Mouse (Mus musculus): ENCODE measurements around the gene Ak4. TPM values are rescaled to one million over a fixed set of nuclear protein-coding genes. Genes with fewer than 3 reads are reported as not detected.

Gene Ak4
- polyA plus RNA-seq, 1 experiment from 2014 or later = 5.9 TPM

GRCm38 (mm10) chr4:101422996-101423395 is 3.9 kb downstream of the Ak4 start:
- no peak overlapping the region for H3K9ac ChIP-seq
- 0 out of 2 replicates have a peak, but pooled peaks cover 6% of the 10 kb centered on the region for H3K27me3 ChIP-seq (ENCODE audit: insufficient read depth, low read length)
- 0 out of 2 replicates have a peak, but pooled peaks cover 4% of the 10 kb centered on the region for H3K4me1 ChIP-seq (ENCODE audit: insufficient read depth)
- H3K9me3 ChIP-seq (ENCODE audit: low read depth, low read length) = no peaks in the 10 kb centered on the region
- no peak for DNase-seq
- no peak for TF ChIP-seq CTCF (IDR thresholded peaks at IDR 0.05; ENCODE audit: low read depth)
- 82% methylated on average over 9 of the region's 10 CpGs for WGBS
- no peak for ATAC-seq (ENCODE audit: insufficient read depth)
- no peaks in the 10 kb centered on the region for H3K36me3 ChIP-seq (ENCODE audit: insufficient read depth)
- H3K4me2 ChIP-seq = no peak overlapping the region
- no peak overlapping the region for H3K27ac ChIP-seq (ENCODE audit: low read depth)
- H3K4me3 ChIP-seq (ENCODE audit: low read depth, low read length) = no peak overlapping the region

DNA sequence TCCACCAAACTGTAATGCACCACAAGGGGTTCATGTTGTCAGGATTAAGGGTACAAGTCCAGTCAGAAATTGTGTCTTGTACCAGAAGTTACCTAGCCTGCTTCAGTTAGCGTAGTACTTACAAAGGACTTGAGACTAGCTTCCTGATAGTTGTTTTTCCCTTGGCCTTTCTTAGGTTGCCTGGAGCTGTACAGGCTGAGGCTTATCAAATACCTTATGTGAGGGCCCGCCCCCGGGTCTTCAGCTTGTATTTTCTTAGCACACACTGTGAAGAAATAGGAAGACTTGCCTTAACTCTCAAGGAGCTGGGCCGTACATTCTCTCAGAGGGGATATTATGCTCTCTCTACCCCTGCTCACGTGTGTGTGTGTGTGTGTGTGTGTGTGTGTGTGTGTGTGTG is 4.5 kb downstream of the Ak4 start:
- 0 out of 2 replicates have a peak, but pooled peaks cover 6% of the 10 kb centered on the region for H3K27me3 ChIP-seq (ENCODE audit: insufficient read depth, low read length)
- ATAC-seq (ENCODE audit: insufficient read depth) (no peak), DNase-seq (no peak)
- 0 out of 2 replicates have a peak, but pooled peaks cover 4% of the 10 kb centered on the region for H3K4me1 ChIP-seq (ENCODE audit: insufficient read depth)
- no peak overlapping the region for H3K9ac ChIP-seq
- no peaks in the 10 kb centered on the region for H3K36me3 ChIP-seq (ENCODE audit: insufficient read depth)
- H3K4me3 ChIP-seq (ENCODE audit: low read depth, low read length) = no peak overlapping the region
- 74% methylated on average over 5 of the region's 5 CpGs for WGBS
- no peak for TF ChIP-seq CTCF (IDR thresholded peaks at IDR 0.05; ENCODE audit: low read depth)
- H3K27ac ChIP-seq (ENCODE audit: low read depth) = no peak overlapping the region
- no peak overlapping the region for H3K4me2 ChIP-seq
- no peaks in the 10 kb centered on the region for H3K9me3 ChIP-seq (ENCODE audit: low read depth, low read length)

GRCm38 (mm10) chr4:101424495-101424894 is 5.4 kb downstream of the Ak4 start:
- Histone ChIP-seq H3K9me3 (ENCODE audit: low read depth, low read length) (no peaks in the 10 kb centered on the region), H3K27ac (ENCODE audit: low read depth) (no peak overlapping the region), H3K4me3 (ENCODE audit: low read depth, low read length) (no peak overlapping the region), H3K9ac (no peak overlapping the region), H3K36me3 (ENCODE audit: insufficient read depth) (no peaks in the 10 kb centered on the region), H3K27me3 (ENCODE audit: insufficient read depth, low read length) (0 out of 2 replicates have a peak, but pooled peaks cover 6% of the 10 kb centered on the region), H3K4me2 (no peak overlapping the region), H3K4me1 (ENCODE audit: insufficient read depth) (0 out of 2 replicates have a peak, but pooled peaks cover 4% of the 10 kb centered on the region)
- ATAC-seq (ENCODE audit: insufficient read depth) (no peak), DNase-seq (no peak)
- 71% methylated on average over 3 of the region's 3 CpGs for WGBS
- no peak for TF ChIP-seq CTCF (IDR thresholded peaks at IDR 0.05; ENCODE audit: low read depth)

DNA sequence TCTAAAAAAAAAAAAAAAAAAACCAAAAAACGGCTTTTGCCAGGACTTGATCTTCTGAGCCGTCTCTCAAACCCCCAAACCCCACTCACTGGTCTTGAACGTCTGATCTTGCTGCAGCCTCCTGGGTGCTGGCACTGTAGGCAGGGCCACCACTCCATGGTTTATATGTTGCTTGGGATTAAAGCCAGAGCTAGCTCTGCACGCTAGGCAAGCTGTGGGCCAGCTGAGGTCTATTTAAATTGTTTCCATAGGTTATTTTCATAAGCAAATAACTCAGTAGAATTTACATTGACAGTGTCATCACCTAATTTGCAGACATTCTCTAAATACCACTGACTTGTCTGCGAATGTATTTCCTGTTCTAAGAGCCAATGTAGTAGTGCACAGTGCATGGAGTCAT is 6.0 kb downstream of the Ak4 start:
- 31% methylated on average over 5 of the region's 5 CpGs for WGBS
- peak; percentile 52 for DNase-seq
- TF ChIP-seq CTCF (IDR thresholded peaks at IDR 0.05; ENCODE audit: low read depth) = no peak
- H3K9ac ChIP-seq = no peak overlapping the region
- no peak overlapping the region for H3K4me3 ChIP-seq (ENCODE audit: low read depth, low read length)
- H3K27me3 ChIP-seq (ENCODE audit: insufficient read depth, low read length) = 0 out of 2 replicates have a peak, but pooled peaks cover 6% of the 10 kb centered on the region
- H3K4me1 ChIP-seq (ENCODE audit: insufficient read depth) = 0 out of 2 replicates have a peak, but pooled peaks cover 4% of the 10 kb centered on the region
- H3K27ac ChIP-seq (ENCODE audit: low read depth) = no peak overlapping the region
- H3K9me3 ChIP-seq (ENCODE audit: low read depth, low read length) = no peaks in the 10 kb centered on the region
- no peak overlapping the region for H3K4me2 ChIP-seq
- peak; percentile 45; the same call in 1 of the 2 replicates for ATAC-seq (ENCODE audit: insufficient read depth)
- H3K36me3 ChIP-seq (ENCODE audit: insufficient read depth) = no peaks in the 10 kb centered on the region

DNA sequence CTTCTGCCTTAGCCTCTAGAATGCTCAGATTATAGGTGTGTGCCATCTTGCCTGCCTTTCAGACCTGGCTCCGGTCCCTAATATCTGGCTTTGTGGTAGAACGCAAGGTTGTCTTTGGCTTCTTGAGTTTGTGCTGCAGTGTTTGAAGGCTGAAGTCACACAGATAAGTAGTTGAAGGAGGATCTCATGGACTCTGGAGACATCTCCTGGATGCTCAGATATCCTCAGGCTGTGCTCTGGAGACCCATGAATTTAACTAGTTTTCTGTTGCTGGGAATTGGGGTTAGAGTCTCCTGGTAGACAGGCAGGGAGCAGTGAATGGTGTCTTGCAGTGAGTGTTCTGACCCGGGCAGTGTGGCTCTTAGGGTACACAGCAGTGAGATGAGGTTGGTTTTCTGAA is 6.6 kb downstream of the Ak4 start:
- DNase-seq (no peak), ATAC-seq (ENCODE audit: insufficient read depth) (no peak)
- no peak overlapping the region for H3K9ac ChIP-seq
- 0 out of 2 replicates have a peak, but pooled peaks cover 3% of the 10 kb centered on the region for H3K27me3 ChIP-seq (ENCODE audit: insufficient read depth, low read length)
- H3K4me3 ChIP-seq (ENCODE audit: low read depth, low read length) = no peak overlapping the region
- H3K9me3 ChIP-seq (ENCODE audit: low read depth, low read length) = no peaks in the 10 kb centered on the region
- H3K27ac ChIP-seq (ENCODE audit: low read depth) = no peak overlapping the region
- H3K36me3 ChIP-seq (ENCODE audit: insufficient read depth) = no peaks in the 10 kb centered on the region
- H3K4me1 ChIP-seq (ENCODE audit: insufficient read depth) = 0 out of 2 replicates have a peak, but pooled peaks cover 3% of the 10 kb centered on the region
- H3K4me2 ChIP-seq = no peak overlapping the region
- 75% methylated on average over 3 of the region's 3 CpGs for WGBS
- peak; percentile 15; the same call in 1 of the 2 replicates for TF ChIP-seq CTCF (IDR thresholded peaks at IDR 0.05; ENCODE audit: low read depth)

DNA sequence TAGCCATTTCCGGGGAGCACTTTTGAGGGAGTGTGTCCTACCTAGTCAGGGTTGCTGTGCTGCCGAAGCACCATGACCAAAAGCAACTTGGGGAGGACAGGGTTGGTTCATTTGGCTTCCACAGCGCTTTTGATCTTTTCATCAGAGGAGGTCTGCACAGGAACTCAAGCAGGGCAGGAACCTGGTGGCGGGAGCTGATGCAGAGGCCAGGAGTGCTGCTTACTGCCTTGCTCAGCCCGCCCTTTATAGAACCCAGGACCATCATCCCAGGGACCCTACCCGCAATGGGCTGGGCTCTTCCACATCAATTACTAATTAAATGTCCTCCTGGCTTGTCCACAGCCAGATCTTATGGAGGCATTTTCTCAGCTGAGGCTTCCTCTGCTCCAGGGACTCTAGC is 7.5 kb downstream of the Ak4 start:
- Histone ChIP-seq H3K4me2 (no peak overlapping the region), H3K27me3 (ENCODE audit: insufficient read depth, low read length) (no peaks in the 10 kb centered on the region), H3K4me1 (ENCODE audit: insufficient read depth) (no peaks in the 10 kb centered on the region), H3K9me3 (ENCODE audit: low read depth, low read length) (no peaks in the 10 kb centered on the region), H3K36me3 (ENCODE audit: insufficient read depth) (no peaks in the 10 kb centered on the region), H3K4me3 (ENCODE audit: low read depth, low read length) (no peak overlapping the region), H3K9ac (no peak overlapping the region), H3K27ac (ENCODE audit: low read depth) (no peak overlapping the region)
- 83% methylated on average over 6 of the region's 6 CpGs for WGBS
- no peak for TF ChIP-seq CTCF (IDR thresholded peaks at IDR 0.05; ENCODE audit: low read depth)
- no peak for DNase-seq
- ATAC-seq (ENCODE audit: insufficient read depth) = no peak

DNA sequence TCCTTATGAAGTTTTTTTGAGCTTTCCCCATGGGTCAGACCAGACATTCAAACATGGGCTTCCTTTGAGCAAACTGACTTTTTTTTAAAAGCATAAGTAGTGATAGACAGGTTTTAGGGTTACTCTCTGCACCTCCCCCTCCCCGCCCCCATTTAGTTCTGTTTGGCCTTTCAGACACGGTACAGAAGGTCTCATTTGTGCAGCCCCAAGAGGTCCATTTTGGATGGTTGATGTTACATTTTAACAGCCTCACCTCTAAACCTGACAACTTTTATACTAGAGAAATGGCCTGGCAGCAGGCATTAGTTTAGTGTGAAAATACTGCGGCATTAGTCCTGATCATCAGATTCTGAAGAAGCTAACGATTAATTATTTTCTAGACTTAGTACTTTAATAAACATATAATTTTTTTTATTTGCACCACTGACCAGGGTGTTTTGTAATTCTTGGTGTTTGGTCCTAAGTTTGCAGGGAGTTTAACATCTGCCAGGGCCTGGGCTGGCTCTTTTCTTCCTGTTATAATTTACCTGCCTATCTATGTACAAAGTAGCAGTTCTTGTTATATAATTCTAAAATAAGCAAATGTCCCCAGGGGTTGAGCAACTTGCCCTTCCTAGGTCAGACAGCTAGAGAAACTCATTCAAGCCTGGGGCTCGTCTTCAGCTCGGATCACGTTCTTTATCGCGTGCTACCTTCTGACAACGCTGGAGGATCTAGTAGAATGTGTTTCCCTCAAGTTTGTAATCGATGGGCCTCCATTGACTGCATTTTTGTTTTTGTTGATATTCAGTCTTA is 9.0 kb downstream of the Ak4 start:
- H3K4me1 ChIP-seq (ENCODE audit: insufficient read depth) = no peaks in the 10 kb centered on the region
- H3K4me3 ChIP-seq (ENCODE audit: low read depth, low read length) = no peak overlapping the region
- H3K27me3 ChIP-seq (ENCODE audit: insufficient read depth, low read length) = no peaks in the 10 kb centered on the region
- no peak overlapping the region for H3K4me2 ChIP-seq
- H3K9ac ChIP-seq = no peak overlapping the region
- H3K9me3 ChIP-seq (ENCODE audit: low read depth, low read length) = no peaks in the 10 kb centered on the region
- TF ChIP-seq CTCF (IDR thresholded peaks at IDR 0.05; ENCODE audit: low read depth) = no peak
- 76% methylated on average over 11 of the region's 11 CpGs for WGBS
- no peak for DNase-seq
- no peak overlapping the region for H3K27ac ChIP-seq (ENCODE audit: low read depth)
- no peaks in the 10 kb centered on the region for H3K36me3 ChIP-seq (ENCODE audit: insufficient read depth)
- no peak for ATAC-seq (ENCODE audit: insufficient read depth)

All from lung, embryonic 14.5 days (tissue).